Mouse (Mus musculus): ENCODE data around the gene Rbm15. TPM values are rescaled to one million over a fixed set of nuclear protein-coding genes. Genes with fewer than 3 reads are reported as not detected.
"Not testable (repeated sequence)": the region's sequence is repeated elsewhere in the genome, so short reads cannot be mapped to it uniquely, and the experiment has no call there.

Gene Rbm15
- polyA plus RNA-seq, 1 experiment = 19.0 TPM

DNA sequence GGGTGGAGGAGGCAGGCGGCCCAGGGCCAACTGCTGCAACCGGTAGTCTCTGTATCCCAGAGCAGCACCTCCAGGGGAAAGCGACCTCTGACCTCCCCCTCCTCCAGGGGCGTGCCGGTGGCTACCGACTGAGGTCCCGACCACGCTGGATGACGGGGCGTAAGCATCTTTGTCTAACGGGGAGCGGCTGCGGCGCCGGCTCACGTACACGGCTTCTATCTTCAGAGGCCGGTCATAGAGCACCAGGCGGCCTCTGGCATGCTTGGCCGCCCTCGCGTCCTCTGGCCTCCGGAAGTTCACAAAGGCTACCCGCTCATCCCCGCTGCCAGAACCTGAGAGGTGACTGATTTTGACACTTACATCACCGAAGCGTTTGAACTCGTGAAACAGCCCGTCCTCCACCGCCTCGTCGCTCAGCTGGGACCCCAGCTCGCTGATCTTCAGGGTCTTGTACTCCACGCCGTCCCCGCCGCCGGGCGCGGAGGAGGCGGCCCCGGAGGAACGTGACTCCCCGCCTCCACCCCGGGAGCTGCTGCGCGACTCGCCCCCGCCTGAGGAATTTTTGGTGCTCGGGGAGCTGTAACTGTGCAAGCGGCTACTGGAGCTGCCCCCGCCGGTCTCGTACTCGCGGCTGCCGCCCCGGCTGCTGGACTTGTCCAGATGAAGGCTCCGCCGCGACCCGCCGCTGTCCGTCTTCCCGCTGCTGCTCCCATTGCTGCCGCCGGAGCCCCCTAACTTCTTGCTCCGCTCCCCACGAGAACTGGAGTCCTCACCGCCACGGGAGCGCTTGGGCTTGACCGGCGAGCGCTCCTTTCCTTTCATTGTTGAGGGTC is 1.1 kb downstream of the Rbm15 start:
- H3K27ac ChIP-seq (ENCODE audit: insufficient read depth, low read length) = peak overlapping the region; percentile 73
- peak overlapping the region; percentile 71 for H3K4me3 ChIP-seq (ENCODE audit: insufficient read depth, low read length)
- TF ChIP-seq CTCF (IDR thresholded peaks at IDR 0.05; ENCODE audit: borderline replicate concordance, insufficient read depth, low read length) (no peak), POLR2A (IDR thresholded peaks at IDR 0.05; ENCODE audit: low read depth, low read length) (no peak)
- H3K4me1 ChIP-seq (ENCODE audit: control insufficient read depth, insufficient read depth, low read length) = peaks cover 9% of the 10 kb centered on the region

DNA sequence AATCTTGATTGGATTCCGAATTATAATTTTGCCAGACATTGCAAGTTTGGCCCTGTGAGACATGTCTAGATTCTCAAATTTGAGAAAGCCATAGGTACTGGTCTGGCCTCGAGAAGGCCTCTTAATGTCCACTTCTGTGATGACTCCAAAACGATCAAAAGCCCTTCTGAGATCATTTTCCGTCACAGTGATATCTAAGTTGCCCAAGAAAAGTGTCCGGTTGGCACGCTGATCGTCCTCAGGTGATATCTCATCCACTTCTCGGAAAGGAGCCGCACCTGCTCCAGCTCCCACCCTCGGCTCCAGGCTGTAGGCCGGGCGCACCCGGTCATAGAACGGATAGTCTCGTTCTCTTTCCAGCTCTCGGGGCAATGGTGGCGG is 1.7 kb downstream of the Rbm15 start:
- TF ChIP-seq POLR2A (IDR thresholded peaks at IDR 0.05; ENCODE audit: low read depth, low read length) = no peak
- no peak for TF ChIP-seq CTCF (IDR thresholded peaks at IDR 0.05; ENCODE audit: borderline replicate concordance, insufficient read depth, low read length)
- Histone ChIP-seq H3K4me3 (ENCODE audit: insufficient read depth, low read length) (peak overlapping the region; percentile 71), H3K27ac (ENCODE audit: insufficient read depth, low read length) (no peak overlapping the region), H3K4me1 (ENCODE audit: control insufficient read depth, insufficient read depth, low read length) (peaks cover 9% of the 10 kb centered on the region)

DNA sequence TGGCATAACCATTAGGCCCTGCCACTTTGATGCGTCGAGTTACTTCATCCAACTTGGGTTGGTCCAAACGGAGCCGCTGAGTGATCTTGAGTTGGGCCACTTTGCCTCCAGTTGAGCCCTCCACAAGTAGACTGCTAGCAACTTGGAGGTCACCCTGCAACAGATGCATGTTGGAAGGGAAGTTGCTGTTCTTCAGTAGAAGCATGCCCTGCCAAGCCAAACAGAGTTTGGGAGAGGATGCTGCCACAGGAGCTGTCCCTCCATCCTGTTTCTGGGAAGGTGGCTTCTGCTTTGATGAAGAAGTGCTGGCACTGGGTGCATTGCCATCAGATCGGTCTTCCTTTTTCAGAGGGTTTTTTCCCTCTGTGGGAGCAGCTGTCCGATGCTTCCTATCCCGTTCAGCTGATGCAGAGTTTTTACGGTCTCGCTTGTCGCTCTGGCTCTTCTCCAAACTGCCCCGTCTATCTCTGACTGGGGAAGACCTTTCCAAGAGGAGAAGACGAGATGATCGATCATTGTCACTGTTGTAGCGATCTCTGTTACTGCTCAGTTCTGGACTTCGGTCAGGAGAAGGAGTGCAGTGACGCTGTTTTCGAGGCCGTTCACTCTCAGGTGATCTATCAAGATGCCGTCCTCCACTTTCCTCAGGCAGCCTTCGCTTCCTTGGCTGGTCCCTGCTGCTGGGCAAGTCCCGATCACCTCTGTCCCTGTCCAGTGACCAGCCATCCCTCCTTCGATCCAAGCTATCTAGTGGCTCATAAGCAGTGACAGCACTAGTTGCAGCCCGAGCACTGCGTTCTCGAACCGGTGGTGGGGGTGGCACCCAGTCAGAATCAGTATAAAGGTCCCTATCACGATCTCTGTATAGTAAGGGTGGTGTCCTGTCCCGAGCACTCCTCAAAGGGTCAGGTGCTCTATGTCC is 2.7 kb downstream of the Rbm15 start:
- H3K27ac ChIP-seq (ENCODE audit: insufficient read depth, low read length) = no peak overlapping the region
- TF ChIP-seq CTCF (IDR thresholded peaks at IDR 0.05; ENCODE audit: borderline replicate concordance, insufficient read depth, low read length) = no peak
- no peak for TF ChIP-seq POLR2A (IDR thresholded peaks at IDR 0.05; ENCODE audit: low read depth, low read length)

DNA sequence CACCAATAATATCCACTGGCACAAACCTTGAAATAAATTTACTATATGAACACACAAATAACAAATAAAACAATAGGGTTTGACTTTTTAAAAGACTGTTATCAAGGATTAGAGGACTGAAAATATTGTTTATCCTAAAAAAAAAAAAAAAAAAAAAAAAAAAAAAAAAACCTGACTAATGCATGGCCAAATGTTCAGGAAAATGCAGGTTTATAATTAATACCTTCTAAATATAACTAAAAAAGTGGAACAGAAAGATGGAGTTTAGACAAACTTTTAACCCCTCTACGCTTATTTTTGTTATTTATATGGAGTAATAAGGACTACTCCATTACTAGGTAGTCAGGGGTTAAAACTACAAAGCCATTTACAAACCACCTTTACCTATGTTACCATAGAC is 7.0 kb downstream of the Rbm15 start:
- TF ChIP-seq POLR2A (IDR thresholded peaks at IDR 0.05; ENCODE audit: low read depth, low read length) (no peak), CTCF (IDR thresholded peaks at IDR 0.05; ENCODE audit: borderline replicate concordance, insufficient read depth, low read length) (no peak)
- H3K4me1 ChIP-seq (ENCODE audit: control insufficient read depth, insufficient read depth, low read length) = peaks cover 11% of the 10 kb centered on the region
- no peak overlapping the region for H3K27ac ChIP-seq (ENCODE audit: insufficient read depth, low read length)
- no peak overlapping the region for H3K4me3 ChIP-seq (ENCODE audit: insufficient read depth, low read length)

More for the DNA sequence above, 2.7 kb downstream of the Rbm15 start:
- Histone ChIP-seq H3K4me3 (ENCODE audit: insufficient read depth, low read length) (peak overlapping the region; percentile 71), H3K4me1 (ENCODE audit: control insufficient read depth, insufficient read depth, low read length) (peaks cover 9% of the 10 kb centered on the region)

DNA sequence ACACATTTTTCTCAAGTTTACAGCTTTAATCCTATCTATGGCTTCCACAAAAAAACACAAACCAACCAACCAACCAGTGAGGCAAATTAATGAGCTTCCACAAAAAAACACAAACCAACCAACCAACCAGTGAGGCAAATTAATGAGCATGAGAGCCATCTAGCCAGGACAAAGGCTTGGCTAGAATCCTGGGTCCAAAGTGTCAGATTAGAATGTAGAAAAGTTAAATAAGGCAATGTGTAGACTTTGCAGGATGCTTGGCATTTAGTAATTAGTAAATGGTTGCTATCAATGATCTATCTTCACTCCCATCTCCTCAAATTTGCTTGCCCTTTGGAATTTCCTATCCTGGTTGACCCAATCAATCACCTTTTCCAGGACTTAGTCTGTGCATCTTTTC is 11.7 kb downstream of the Rbm15 start:
- no peak overlapping the region for H3K27ac ChIP-seq (ENCODE audit: insufficient read depth, low read length)
- TF ChIP-seq POLR2A (IDR thresholded peaks at IDR 0.05; ENCODE audit: low read depth, low read length) (no peak), CTCF (IDR thresholded peaks at IDR 0.05; ENCODE audit: borderline replicate concordance, insufficient read depth, low read length) (no peak)
- no peak overlapping the region for H3K4me3 ChIP-seq (ENCODE audit: insufficient read depth, low read length)
- 0 out of 2 replicates have a peak, but pooled peaks cover 2% of the 10 kb centered on the region for H3K4me1 ChIP-seq (ENCODE audit: control insufficient read depth, insufficient read depth, low read length)

DNA sequence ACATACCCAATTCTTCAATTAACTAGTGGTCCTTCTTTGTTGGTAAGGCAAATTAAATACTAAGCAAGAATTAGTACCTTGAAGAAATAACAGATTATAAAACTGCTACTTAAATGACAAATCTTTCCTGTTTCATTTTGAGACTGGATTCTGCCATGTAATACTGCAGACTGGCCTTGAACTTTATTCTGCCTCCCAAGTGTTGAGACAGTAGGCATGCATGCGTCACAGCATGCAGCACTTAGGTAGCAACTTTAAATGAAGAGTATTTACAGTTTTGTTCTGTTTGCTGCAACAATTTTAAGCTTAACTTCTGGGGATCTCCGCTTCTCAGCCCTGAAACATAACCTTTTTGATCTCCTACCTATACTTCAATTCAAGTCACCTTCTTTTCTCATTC is 12.3 kb downstream of the Rbm15 start:
- 0 out of 2 replicates have a peak, but pooled peaks cover 2% of the 10 kb centered on the region for H3K4me1 ChIP-seq (ENCODE audit: control insufficient read depth, insufficient read depth, low read length)
- TF ChIP-seq CTCF (IDR thresholded peaks at IDR 0.05; ENCODE audit: borderline replicate concordance, insufficient read depth, low read length) = no peak
- no peak for TF ChIP-seq POLR2A (IDR thresholded peaks at IDR 0.05; ENCODE audit: low read depth, low read length)
- no peak overlapping the region for H3K27ac ChIP-seq (ENCODE audit: insufficient read depth, low read length)
- H3K4me3 ChIP-seq (ENCODE audit: insufficient read depth, low read length) = no peak overlapping the region

DNA sequence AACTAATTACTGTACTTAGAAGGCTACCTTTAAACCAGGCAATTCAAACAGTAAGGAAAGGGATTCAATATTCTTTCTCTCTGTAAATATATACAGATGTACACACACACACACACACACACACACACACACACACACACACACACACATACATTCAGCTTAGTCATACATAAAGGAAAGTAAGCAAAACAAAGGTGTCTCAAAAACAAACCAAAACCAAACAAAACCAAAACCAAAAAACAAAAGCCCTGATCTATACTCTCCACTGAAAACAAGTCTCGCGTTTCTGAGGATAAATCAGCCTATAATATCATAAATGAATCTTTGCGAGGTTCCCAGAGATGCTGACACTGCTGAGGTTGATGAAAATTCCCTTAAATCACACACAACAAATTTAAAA is 16.1 kb downstream of the Rbm15 start:
- H3K4me3 ChIP-seq (ENCODE audit: insufficient read depth, low read length) = no peak overlapping the region
- TF ChIP-seq CTCF (IDR thresholded peaks at IDR 0.05; ENCODE audit: borderline replicate concordance, insufficient read depth, low read length) = no peak
- no peak for TF ChIP-seq POLR2A (IDR thresholded peaks at IDR 0.05; ENCODE audit: low read depth, low read length)
- H3K4me1 ChIP-seq (ENCODE audit: control insufficient read depth, insufficient read depth, low read length) = peaks cover 2% of the 10 kb centered on the region; the same call in 1 of the 2 replicates
- no peak overlapping the region for H3K27ac ChIP-seq (ENCODE audit: insufficient read depth, low read length)

DNA sequence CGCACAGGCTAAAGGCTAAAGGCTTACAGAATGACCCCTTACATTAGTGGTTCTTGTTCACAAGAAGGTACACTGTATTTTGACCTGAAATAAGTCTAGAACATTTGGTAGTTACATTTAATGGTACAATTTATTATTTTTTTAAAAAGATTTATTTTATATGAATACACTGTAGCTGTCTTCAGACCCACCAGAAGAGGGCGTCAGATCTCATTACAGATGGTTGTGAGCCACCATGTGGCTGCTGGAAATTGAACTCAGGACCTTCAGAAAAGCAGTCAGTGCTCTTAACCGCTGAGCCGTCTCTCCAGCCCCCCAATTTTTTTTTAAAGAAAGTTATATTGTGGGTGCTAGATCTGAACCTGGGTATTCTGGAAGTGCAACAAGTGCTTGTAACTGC is 36.6 kb downstream of the Rbm15 start:
- H3K4me3 ChIP-seq (ENCODE audit: insufficient read depth, low read length); H3K27ac ChIP-seq (ENCODE audit: insufficient read depth, low read length): not testable (repeated sequence)

DNA sequence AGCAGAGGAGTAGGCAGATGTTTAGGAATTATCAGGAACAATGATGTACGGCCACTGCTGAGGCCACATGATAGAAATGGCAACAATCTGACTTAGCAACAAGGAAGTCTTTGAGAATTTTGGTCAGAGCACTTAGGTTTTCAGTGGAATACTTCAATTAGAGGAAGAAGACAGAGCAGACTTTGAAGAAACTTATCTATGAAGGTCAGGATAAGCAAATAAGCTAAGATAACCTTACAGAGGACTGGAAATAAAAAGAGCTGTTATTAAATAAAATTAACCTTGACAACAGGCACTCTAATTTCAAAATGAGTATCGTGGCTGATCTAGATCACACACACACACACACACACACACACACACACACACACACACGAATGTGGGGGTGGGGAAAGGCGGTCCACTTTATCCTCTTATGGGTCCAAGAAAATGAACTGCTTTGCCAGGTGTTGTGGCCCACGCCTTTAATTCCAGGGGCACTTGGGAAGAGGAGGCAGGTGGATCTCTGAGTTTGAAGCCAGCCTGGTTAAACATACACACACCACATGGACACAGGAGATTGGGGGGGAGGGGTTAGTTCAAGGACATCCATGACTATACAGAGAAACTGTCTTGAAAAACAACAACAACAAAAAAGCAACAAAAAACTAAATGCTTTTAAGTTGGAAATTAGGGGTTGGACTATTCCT is 37.7 kb downstream of the Rbm15 start:
- H3K4me1 ChIP-seq (ENCODE audit: control insufficient read depth, insufficient read depth, low read length) = no peaks in the 10 kb centered on the region; the same call in 1 of the 2 replicates
- H3K4me3 ChIP-seq (ENCODE audit: insufficient read depth, low read length) = no peak overlapping the region
- no peak overlapping the region for H3K27ac ChIP-seq (ENCODE audit: insufficient read depth, low read length)
- no peak for TF ChIP-seq POLR2A (IDR thresholded peaks at IDR 0.05; ENCODE audit: low read depth, low read length)
- no peak for TF ChIP-seq CTCF (IDR thresholded peaks at IDR 0.05; ENCODE audit: borderline replicate concordance, insufficient read depth, low read length)

More for the DNA sequence above, 36.6 kb downstream of the Rbm15 start:
- not testable (repeated sequence) for H3K4me1 ChIP-seq (ENCODE audit: control insufficient read depth, insufficient read depth, low read length)
